Mouse (Mus musculus): Measurements from ENCODE around the gene Ambra1.

Ambra1 gene

GRCm38 (mm10) chr2:91961901-91962761, 232.2 kb downstream of the Ambra1 start:
- DNase-seq (ENCODE audit: low spot score) = no peak

GRCm38 (mm10) chr2:91962864-91963401, 233.0 kb downstream of the Ambra1 start:
- no peak for DNase-seq (ENCODE audit: low spot score)

DNA sequence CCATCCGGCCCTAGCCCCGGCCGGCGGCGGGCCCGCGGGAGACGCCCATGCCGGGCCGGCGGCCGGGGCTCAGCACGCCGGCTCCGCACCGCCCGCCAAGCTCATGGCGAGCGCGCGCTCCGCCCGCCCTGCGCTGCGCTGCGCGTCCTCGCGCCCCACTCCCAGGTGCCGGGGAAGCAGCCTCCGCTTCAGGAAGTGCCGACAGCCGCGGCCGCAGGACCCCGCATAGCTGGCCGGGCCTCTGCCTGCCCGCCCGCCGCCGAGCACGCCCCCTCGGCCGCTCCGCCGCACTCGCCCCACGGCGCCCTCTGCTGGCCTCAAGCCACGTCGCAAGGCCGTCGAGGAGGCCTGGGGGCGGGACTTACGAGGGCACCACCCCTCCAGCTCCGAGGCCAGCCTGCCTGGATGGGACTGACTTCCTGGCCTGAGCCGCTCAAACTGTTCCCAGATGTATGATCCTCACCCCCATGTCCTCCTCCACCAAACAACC, 233.6 kb downstream of the Ambra1 start:
- DNase-seq (ENCODE audit: low spot score) = peak; percentile 99

DNA sequence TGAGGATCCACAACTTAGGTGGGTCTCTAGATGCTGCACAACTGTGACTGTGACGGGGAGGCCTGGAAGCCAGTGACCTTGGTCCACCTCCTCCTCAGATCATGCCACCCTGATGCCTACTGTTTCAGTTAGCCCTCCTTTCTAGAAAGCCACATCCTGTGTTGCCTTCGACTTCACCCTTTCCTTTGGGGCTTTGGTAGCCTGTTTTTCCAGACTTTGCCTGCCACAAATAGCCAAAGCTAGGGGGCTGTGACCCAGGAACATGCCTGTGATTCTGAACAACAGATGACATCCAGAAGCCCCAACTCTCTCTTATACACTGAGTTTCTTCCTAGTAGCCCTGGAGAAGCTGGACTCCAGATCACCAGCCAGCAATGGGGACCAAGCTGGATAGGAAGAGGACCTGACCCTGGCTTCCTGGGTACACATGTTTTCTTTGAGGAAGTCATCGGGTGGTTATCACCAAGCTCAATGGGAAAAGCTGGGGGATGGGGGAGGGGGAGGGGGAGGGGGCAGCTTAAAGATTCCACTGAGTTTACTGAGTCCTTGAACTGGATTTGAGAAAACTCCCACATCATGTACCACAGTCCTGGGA, 234.8 kb downstream of the Ambra1 start:
- no peak for DNase-seq (ENCODE audit: low spot score)

GRCm38 (mm10) chr2:91965417-91965816, 235.5 kb downstream of the Ambra1 start:
- no peak for DNase-seq (ENCODE audit: low spot score)

DNA sequence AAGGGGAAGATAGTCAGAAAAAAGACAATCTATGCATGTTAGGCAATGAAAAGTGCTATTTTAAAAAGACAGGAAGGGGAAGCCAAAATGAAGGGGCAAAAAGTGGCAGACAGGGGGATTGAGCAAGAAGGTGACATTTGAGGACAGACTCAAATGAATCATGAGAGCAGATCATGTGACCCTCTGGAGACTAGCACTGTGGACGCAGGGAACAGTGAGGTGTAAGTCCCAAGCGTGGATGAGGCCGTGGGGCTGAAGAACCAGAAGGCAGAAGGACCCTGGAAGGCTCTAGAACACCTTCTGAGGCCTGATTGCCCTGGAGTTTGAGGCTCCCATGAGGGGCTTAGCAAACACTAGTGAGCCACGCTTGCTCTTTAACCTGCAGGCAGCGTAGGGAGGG, 236.4 kb downstream of the Ambra1 start:
- no peak for DNase-seq (ENCODE audit: low spot score)

DNA sequence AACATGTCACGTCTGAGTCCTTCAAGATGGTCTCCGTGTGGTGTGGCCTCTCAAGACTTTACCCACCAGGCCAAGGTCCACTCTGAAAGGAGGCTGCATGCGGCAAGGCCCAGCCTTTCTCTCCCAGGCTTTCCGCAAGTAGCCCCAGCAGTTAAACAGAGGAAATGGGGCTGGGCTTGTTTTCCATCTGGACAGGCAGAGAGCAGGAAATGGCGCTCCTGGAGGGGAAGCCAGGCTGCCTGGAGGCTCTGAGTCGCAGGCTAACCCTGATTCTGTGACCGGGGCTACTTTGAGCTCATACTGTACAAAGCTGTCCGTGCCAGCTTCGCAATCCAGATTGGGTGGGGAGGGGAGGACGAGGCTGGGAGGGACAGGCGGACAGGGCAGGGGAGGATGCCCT, 238.0 kb downstream of the Ambra1 start:
- no peak for DNase-seq (ENCODE audit: low spot score)
